Mouse (Mus musculus) cerebellum, adult 18-20 months (tissue): ENCODE data around the gene Atp5f1.
"Not testable (repeated sequence)": the region's sequence is repeated elsewhere in the genome, so short reads cannot be mapped to it uniquely, and the experiment has no call there.

ENCODE experiments used
- DNase-seq, 2 experiments: peaks; one replicate each; pipeline ENCODE4 v3.0.0; 2021

Atp5f1 gene

GRCm38 (mm10) chr3:105959999-105960398 is at the start of gene Atp5f1:
Gene Atp5f1, minus strand, starts transcription at chr3:105960099.
- DNase-seq: no peak

- not testable (repeated sequence) for DNase-seq
Measured at GRCm38 (mm10) chr3:106003360-106003759, 43.5 kb upstream of the Atp5f1 start.

GRCm38 (mm10) chr3:106001416-106002370 is 41.8 kb upstream of the Atp5f1 start:
- peak; percentile 23 to 24 for DNase-seq

GRCm38 (mm10) chr3:106000707-106001375 is 40.9 kb upstream of the Atp5f1 start:
- no peak for DNase-seq

- no peak for DNase-seq
Measured at GRCm38 (mm10) chr3:105994730-105995129, 34.8 kb upstream of the Atp5f1 start.

- DNase-seq: peak; percentile 38 to 63
Measured at GRCm38 (mm10) chr3:105991653-105992283, 31.9 kb upstream of the Atp5f1 start.

- not testable (repeated sequence) for DNase-seq
Measured at GRCm38 (mm10) chr3:105989611-105990010, 29.7 kb upstream of the Atp5f1 start.

- no peak for DNase-seq
Measured at GRCm38 (mm10) chr3:105974174-105974573, 14.3 kb upstream of the Atp5f1 start.

- no peak for DNase-seq
Measured at GRCm38 (mm10) chr3:105973411-105973810, 13.5 kb upstream of the Atp5f1 start, which contains the start of gene Ovgp1. Gene Ovgp1, plus strand, starts transcription at chr3:105973711.

GRCm38 (mm10) chr3:105971831-105972446 is 12.0 kb upstream of the Atp5f1 start:
- no peak for DNase-seq

GRCm38 (mm10) chr3:105960700-105961099 is 801 bp upstream of the Atp5f1 start:
- peak in 1 of 2 experiments; percentile 15 for DNase-seq

GRCm38 (mm10) chr3:105959585-105959984 is 314 bp downstream of the Atp5f1 start:
- no peak for DNase-seq

- peak; percentile 92 to 93 for DNase-seq
Measured at GRCm38 (mm10) chr3:105958974-105959580, 822 bp downstream of the Atp5f1 start, which contains the start of gene Wdr77. Gene Wdr77, plus strand, starts transcription at chr3:105959369.

- no peak for DNase-seq
Measured at GRCm38 (mm10) chr3:105958204-105958603, 1.7 kb downstream of the Atp5f1 start.

GRCm38 (mm10) chr3:105957235-105957634 is 2.7 kb downstream of the Atp5f1 start:
- no peak for DNase-seq

- DNase-seq: no peak
Measured at GRCm38 (mm10) chr3:105951348-105951747, 8.6 kb downstream of the Atp5f1 start.

- no peak for DNase-seq
Measured at GRCm38 (mm10) chr3:105936111-105936510, 23.8 kb downstream of the Atp5f1 start.

- peak in 1 of 2 experiments; percentile 8 for DNase-seq
Measured at GRCm38 (mm10) chr3:105935033-105935432, 24.9 kb downstream of the Atp5f1 start.

- no peak for DNase-seq
Measured at GRCm38 (mm10) chr3:105933926-105934325, 26.0 kb downstream of the Atp5f1 start.

GRCm38 (mm10) chr3:105932240-105933071 is 27.4 kb downstream of the Atp5f1 start, which contains the start of gene I830077J02Rik:
Gene I830077J02Rik, minus strand, starts transcription at chr3:105932664.
- no peak for DNase-seq

- DNase-seq: no peak
Measured at GRCm38 (mm10) chr3:105931095-105931494, 28.8 kb downstream of the Atp5f1 start.
